Mouse (Mus musculus) megakaryocyte, embryonic 14.5 days (primary cell): ENCODE results near the gene Rgs14.

Experiments used
- FLI1 ChIP-seq: IDR thresholded peaks from 2 replicates; pipeline ENCODE4 v1.6.1; 2012; ENCODE audit warnings: low read length, inconsistent platforms, mixed read lengths
- GATA1 ChIP-seq: IDR thresholded peaks from 3 replicates; pipeline ENCODE4 v1.6.1; 2012; ENCODE audit warnings: mixed read lengths, low read length, inconsistent platforms, borderline replicate concordance

DNA sequence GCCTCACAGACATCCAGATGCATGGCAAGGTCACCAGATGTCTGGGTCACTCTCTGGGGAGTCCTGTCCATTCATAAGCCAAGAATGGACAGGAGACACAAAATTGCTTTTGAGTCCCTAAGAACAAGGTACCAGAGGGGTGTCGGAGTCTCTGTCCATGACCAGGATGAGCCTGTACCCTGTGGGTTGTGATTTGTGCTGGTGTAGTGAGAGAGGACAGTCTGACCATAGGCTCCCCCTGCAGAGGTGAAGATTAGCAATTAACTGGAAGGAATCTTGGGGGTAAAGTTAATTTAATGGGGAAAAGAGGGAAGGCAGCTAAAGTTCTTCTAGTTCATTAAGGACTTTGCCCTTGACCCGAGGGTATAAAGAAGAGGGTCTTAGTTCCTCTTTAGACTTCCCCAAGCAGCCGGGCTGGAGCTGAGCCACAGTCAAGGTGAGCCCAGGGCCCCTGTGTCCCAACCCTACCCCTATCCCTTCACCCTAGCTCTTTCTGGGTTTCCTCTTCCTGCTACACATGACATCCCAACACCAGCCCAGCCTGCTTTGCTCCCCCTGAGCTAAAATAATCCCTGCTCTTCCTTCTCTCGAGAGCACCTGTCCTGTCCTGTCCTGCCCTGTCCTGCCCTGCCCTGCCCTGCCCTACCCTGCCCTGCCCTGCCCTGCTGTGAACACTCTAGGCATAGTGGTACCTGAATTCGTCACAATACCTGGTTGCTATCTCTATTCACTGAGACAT lies 29.9 kb downstream of the Rgs14 start:
- no peak for TF ChIP-seq GATA1
- no peak for TF ChIP-seq FLI1
